Mouse (Mus musculus) G1E (cell line): ENCODE measurements at regions not wholly inside any gene's neighbourhood (a gene's known extent, or its start where the extent isn't known, plus 50 kb on each side); places are given as distances from the start of the nearest gene placed in this dataset.

Source experiments
- ATAC-seq: 2 replicates; pipeline ENCODE4 v1.8.0; 2016; ENCODE audit warnings: mild to moderate bottlenecking; ENCODE audit not compliant: insufficient number of reproducible peaks, poor library complexity, low FRiP score, severe bottlenecking; ENCODE audit errors: extremely low read depth
- DNase-seq: peaks from one replicate; pipeline ENCODE4 v3.0.0; 2012; ENCODE audit warnings: low spot score
- H3K27me3 ChIP-seq: 2 replicates; pipeline ENCODE4 v1.6.1; 2012; ENCODE audit warnings: mild to moderate bottlenecking, low read length, inconsistent platforms; ENCODE audit not compliant: insufficient read depth
- H3K36me3 ChIP-seq: replicated peaks from 2 replicates; pipeline ENCODE3; 2012; ENCODE audit warnings: mild to moderate bottlenecking, inconsistent platforms
- H3K4me1 ChIP-seq: 2 replicates; pipeline ENCODE4 v1.6.1; 2012; ENCODE audit warnings: low read depth, low read length, inconsistent platforms, mixed read lengths; ENCODE audit not compliant: insufficient read depth
- H3K4me3 ChIP-seq: 2 replicates; pipeline ENCODE4 v1.5.1; 2012; ENCODE audit warnings: low read depth, mild to moderate bottlenecking, inconsistent platforms, low read length, moderate library complexity, mixed read lengths
- H3K9me3 ChIP-seq: replicated peaks from 2 replicates; pipeline ENCODE4 v1.6.1; 2012; ENCODE audit warnings: inconsistent platforms
- CTCF ChIP-seq: IDR thresholded peaks from 2 replicates; pipeline ENCODE4 v1.5.1; 2012; ENCODE audit warnings: low read depth, low read length, inconsistent platforms, mixed read lengths
- GATA1 ChIP-seq: IDR thresholded peaks from 2 replicates; pipeline ENCODE4 v1.6.1; 2012; ENCODE audit warnings: borderline replicate concordance, low read length, inconsistent platforms, mixed read lengths
- GATA2 ChIP-seq: IDR thresholded peaks from 2 replicates; pipeline ENCODE4 v1.6.1; 2012; ENCODE audit warnings: low read depth, low read length, inconsistent platforms, borderline replicate concordance
- POLR2AphosphoS5 ChIP-seq: IDR thresholded peaks from 2 replicates; pipeline ENCODE4 v1.6.1; 2012; ENCODE audit warnings: low read depth, low read length, inconsistent platforms; ENCODE audit not compliant: insufficient replicate concordance
- TAL1 ChIP-seq: conservative IDR thresholded peaks from 2 replicates; pipeline ENCODE4 v1.6.1; 2012; ENCODE audit warnings: low read depth, low read length, inconsistent platforms, mixed read lengths

DNA sequence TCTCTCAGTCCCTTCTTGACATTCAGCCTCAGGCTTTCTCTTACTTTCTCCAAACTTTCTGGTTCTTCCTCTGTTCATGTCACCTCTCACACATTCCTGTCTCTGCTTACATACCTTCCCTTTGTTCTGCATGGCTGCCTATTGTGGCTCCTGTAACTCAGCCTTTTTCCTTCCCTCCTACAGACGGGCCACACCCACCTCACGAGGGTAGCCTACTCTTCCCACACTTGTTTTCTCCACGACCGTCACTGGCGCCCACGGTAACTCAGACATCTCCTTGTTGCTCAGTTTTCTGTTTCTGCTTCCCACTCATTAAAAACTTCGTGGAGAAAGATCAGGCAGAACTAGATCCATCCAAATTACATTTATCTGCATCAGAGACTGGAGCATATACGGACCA lies 166.9 kb upstream of the Spats2l start:
- Histone ChIP-seq H3K4me1 (no peaks in the 10 kb centered on the region), H3K27me3 (no peaks in the 10 kb centered on the region), H3K4me3 (no peak overlapping the region), H3K9me3 (no peaks in the 10 kb centered on the region), H3K36me3 (no peaks in the 10 kb centered on the region)
- DNase-seq (no peak), ATAC-seq (no peak)
- TF ChIP-seq CTCF (no peak), POLR2AphosphoS5 (no peak)

- no peak for ATAC-seq
- H3K36me3 ChIP-seq, result no peaks in the 10 kb centered on the region
- no peaks in the 10 kb centered on the region for H3K9me3 ChIP-seq
- no peak for DNase-seq
- H3K27me3 ChIP-seq, result no peaks in the 10 kb centered on the region
- no peaks in the 10 kb centered on the region for H3K4me1 ChIP-seq
- no peak overlapping the region for H3K4me3 ChIP-seq
- TF ChIP-seq GATA1 (no peak), CTCF (no peak)
Observed at GRCm38 (mm10) chr1:57607626-57608422, 166.1 kb upstream of the Spats2l start.

DNA sequence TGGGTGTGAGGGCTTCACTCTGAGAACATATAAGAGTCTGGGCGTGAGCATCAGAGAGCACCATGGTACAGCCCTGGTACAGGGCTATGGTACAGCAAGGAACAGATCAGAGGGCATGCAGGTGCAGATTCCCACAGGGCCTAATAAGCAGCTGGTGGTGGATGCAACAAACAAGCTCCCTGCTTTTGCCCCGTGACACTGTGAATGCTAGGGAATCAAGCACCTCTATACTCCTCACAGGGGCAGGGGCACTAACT lies 165.6 kb upstream of the Spats2l start:
- Histone ChIP-seq H3K4me1 (no peaks in the 10 kb centered on the region), H3K9me3 (no peaks in the 10 kb centered on the region), H3K36me3 (no peaks in the 10 kb centered on the region), H3K4me3 (no peak overlapping the region), H3K27me3 (no peaks in the 10 kb centered on the region)
- ATAC-seq (no peak), DNase-seq (no peak)
- no peak for TF ChIP-seq POLR2AphosphoS5
- no peak for TF ChIP-seq TAL1
- no peak for TF ChIP-seq GATA2
- no peak for TF ChIP-seq GATA1
- no peak for TF ChIP-seq CTCF

DNA sequence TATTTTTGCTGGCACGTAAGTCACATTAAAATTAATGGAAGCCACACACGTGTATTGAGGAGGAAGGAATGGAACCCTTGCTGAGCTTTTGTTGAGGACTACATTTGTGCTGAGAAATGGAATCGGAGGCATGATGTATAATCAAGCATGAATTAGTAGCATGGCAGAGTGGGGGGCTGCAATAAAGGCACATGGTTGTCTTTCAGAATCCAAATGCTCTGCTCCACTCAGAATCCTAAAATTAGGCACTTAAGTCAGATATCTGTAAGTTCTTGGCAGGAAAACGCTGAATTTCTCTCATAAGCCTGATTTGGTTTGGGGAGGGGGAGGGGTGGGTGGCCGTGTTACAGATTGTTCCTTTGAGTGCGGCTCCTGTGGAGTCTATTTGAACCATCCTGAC lies 164.7 kb upstream of the Spats2l start:
- TF ChIP-seq CTCF (no peak), GATA1 (no peak), TAL1 (no peak), GATA2 (no peak), POLR2AphosphoS5 (no peak)
- Histone ChIP-seq H3K4me3 (no peak overlapping the region), H3K9me3 (no peaks in the 10 kb centered on the region), H3K36me3 (no peaks in the 10 kb centered on the region), H3K27me3 (no peaks in the 10 kb centered on the region), H3K4me1 (no peaks in the 10 kb centered on the region)
- ATAC-seq, result no peak
- no peak for DNase-seq

DNA sequence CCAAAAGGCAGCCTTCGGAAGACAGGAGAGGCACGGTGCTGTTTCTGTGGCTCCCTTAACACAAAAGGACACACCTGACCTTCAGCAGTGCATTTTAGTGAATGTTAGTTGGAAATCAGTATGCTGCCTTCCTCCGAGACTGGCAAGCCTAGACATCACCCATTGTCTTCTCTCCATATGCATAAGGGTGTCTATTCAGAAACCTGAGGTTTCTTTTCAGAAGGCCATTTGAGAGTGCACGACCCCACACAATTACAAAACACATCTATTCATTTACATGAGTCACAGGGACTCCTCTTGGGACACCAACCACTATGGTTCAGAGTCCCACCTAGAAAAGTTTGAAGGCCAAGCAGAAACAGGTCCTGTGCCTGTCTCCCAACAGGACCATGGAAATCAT lies 161.8 kb upstream of the Spats2l start:
- H3K4me3 ChIP-seq, result no peak overlapping the region
- H3K9me3 ChIP-seq, result no peaks in the 10 kb centered on the region
- no peaks in the 10 kb centered on the region for H3K36me3 ChIP-seq
- DNase-seq (no peak), ATAC-seq (no peak)
- TF ChIP-seq GATA1 (no peak), CTCF (no peak), GATA2 (no peak), TAL1 (no peak), POLR2AphosphoS5 (no peak)
- no peaks in the 10 kb centered on the region for H3K27me3 ChIP-seq
- no peaks in the 10 kb centered on the region for H3K4me1 ChIP-seq

DNA sequence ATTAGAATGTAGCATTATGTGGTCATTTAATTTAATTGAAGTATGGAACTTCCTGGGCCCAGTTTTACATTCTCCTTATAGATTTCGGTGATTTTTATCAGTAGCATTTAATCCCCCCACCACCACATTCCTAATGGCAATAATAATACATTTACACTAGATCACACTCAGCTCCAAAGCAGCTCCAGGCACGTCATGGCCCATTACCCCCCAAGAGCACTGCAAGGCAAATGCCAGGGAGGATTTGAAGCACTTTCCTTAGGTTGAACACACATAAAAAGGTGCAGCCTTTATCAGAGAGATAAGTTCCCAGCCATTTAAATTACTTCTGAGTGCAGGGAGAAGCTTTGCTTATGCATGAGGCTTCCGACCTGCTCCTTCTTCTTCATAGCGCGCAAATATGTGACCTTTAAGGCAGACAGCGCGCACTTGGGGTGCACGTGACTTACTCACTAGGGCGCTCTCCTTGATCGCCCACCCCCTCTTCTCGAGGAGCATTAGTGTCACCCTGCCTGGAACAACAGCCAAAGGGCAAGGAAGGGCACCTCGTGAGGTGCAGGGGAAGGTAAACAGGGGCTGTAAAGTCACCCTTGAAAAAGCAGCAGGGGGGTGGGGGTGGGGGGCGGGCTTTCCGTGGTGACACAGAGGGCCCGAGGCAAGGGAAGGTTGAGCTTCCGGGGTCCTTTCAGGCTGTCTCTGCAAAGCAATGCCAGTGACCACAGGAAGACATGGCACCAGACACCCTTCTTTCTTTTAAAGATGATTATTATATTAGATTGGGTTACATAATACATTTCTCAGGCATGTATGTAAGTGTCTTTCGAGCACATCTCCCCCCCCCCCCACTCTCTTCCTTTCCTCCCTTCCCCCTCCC lies 160.8 kb upstream of the Spats2l start:
- ATAC-seq (no peak), DNase-seq (no peak)
- no peak for TF ChIP-seq CTCF
- Histone ChIP-seq H3K36me3 (no peaks in the 10 kb centered on the region), H3K4me1 (no peaks in the 10 kb centered on the region), H3K9me3 (no peaks in the 10 kb centered on the region), H3K27me3 (no peaks in the 10 kb centered on the region), H3K4me3 (no peak overlapping the region)

DNA sequence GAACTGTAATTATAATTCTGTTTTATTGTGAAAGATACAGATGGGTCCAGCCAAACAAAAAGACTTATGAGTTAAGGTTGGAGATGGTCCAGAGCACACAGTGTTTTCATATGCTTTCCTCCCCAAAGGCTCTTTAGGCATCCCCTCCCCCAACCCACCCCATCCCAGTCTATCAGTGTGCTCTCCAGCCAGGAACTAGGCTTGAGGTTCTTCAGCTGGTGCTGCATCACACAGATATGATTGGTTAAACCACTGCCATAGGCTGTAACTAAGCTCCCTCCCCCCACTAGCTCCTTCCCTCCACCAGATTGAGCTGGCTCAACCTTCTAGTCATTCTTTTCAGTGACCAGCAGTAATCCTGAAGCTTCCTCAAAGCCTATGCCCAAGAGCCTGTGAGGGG lies 158.8 kb upstream of the Spats2l start:
- Histone ChIP-seq H3K36me3 (no peaks in the 10 kb centered on the region), H3K27me3 (no peaks in the 10 kb centered on the region), H3K9me3 (no peaks in the 10 kb centered on the region), H3K4me1 (no peaks in the 10 kb centered on the region), H3K4me3 (no peak overlapping the region)
- TF ChIP-seq CTCF, result no peak
- no peak for TF ChIP-seq GATA1
- TF ChIP-seq POLR2AphosphoS5, result no peak
- no peak for TF ChIP-seq GATA2
- no peak for TF ChIP-seq TAL1
- ATAC-seq, result no peak
- no peak for DNase-seq
